Mouse (Mus musculus): ENCODE measurements at regions not wholly inside any gene's neighbourhood (a gene's known extent, or its start where the extent isn't known, plus 50 kb on each side); places are given as distances from the start of the nearest gene placed in this dataset.

- no peak overlapping the region for H3K4me2 ChIP-seq (ENCODE audit: low read depth, low read length)
- no peaks in the 10 kb centered on the region for H3K27me3 ChIP-seq (ENCODE audit: insufficient read depth, low read length)
- H3K9me3 ChIP-seq (ENCODE audit: low read length), result no peaks in the 10 kb centered on the region
- 78% methylated on average over 3 of the region's 3 CpGs for WGBS (ENCODE audit: insufficient replicate concordance)
- no peaks in the 10 kb centered on the region for H3K36me3 ChIP-seq (replicated peaks; ENCODE audit: insufficient read depth, low read length)
- H3K4me3 ChIP-seq (ENCODE audit: low read depth, low read length), result no peak overlapping the region
- H3K9ac ChIP-seq (replicated peaks), result no peak overlapping the region
- ATAC-seq (no peak), DNase-seq (no peak)
- no peak for TF ChIP-seq CTCF (IDR thresholded peaks at IDR 0.05; ENCODE audit: low read depth)
- no peak for TF ChIP-seq EP300 (IDR thresholded peaks at IDR 0.05; ENCODE audit: low read depth)
- no peaks in the 10 kb centered on the region for H3K4me1 ChIP-seq (ENCODE audit: insufficient read depth)
- H3K27ac ChIP-seq (ENCODE audit: low read depth), result no peak overlapping the region
These were observed 738.3 kb downstream of the Dach1 start for GRCm38 (mm10) chr14:97431221-97431620.

- H3K4me3 ChIP-seq (ENCODE audit: low read depth, low read length), result no peak overlapping the region
- H3K27ac ChIP-seq (ENCODE audit: low read depth), result no peak overlapping the region
- ATAC-seq (no peak), DNase-seq (no peak)
- no peak overlapping the region for H3K9ac ChIP-seq (replicated peaks)
- H3K4me1 ChIP-seq (ENCODE audit: insufficient read depth), result no peaks in the 10 kb centered on the region
- H3K9me3 ChIP-seq (ENCODE audit: low read length), result no peaks in the 10 kb centered on the region
- TF ChIP-seq CTCF (IDR thresholded peaks at IDR 0.05; ENCODE audit: low read depth) (no peak), EP300 (IDR thresholded peaks at IDR 0.05; ENCODE audit: low read depth) (no peak)
- H3K36me3 ChIP-seq (replicated peaks; ENCODE audit: insufficient read depth, low read length), result no peaks in the 10 kb centered on the region
- 39% methylated on average over 3 of the region's 3 CpGs for WGBS (ENCODE audit: insufficient replicate concordance)
- no peak overlapping the region for H3K4me2 ChIP-seq (ENCODE audit: low read depth, low read length)
- H3K27me3 ChIP-seq (ENCODE audit: insufficient read depth, low read length), result no peaks in the 10 kb centered on the region
These were observed 766.3 kb downstream of the Dach1 start for GRCm38 (mm10) chr14:97403176-97403795.

GRCm38 (mm10) chr14:97396385-97396784 is 773.2 kb downstream of the Dach1 start:
- 56% methylated on average over 7 of the region's 7 CpGs for WGBS (ENCODE audit: insufficient replicate concordance)
- no peaks in the 10 kb centered on the region for H3K9me3 ChIP-seq (ENCODE audit: low read length)

GRCm38 (mm10) chr14:97395750-97396377 is 773.7 kb downstream of the Dach1 start:
- Histone ChIP-seq H3K4me3 (ENCODE audit: low read depth, low read length) (no peak overlapping the region), H3K9me3 (ENCODE audit: low read length) (no peaks in the 10 kb centered on the region), H3K27me3 (ENCODE audit: insufficient read depth, low read length) (no peaks in the 10 kb centered on the region), H3K4me2 (ENCODE audit: low read depth, low read length) (no peak overlapping the region), H3K36me3 (replicated peaks; ENCODE audit: insufficient read depth, low read length) (no peaks in the 10 kb centered on the region), H3K27ac (ENCODE audit: low read depth) (no peak overlapping the region), H3K4me1 (ENCODE audit: insufficient read depth) (no peaks in the 10 kb centered on the region), H3K9ac (replicated peaks) (no peak overlapping the region)
- WGBS (ENCODE audit: insufficient replicate concordance), result 80% methylated on average over 7 of the region's 7 CpGs
- DNase-seq (no peak), ATAC-seq (no peak)
- TF ChIP-seq EP300 (IDR thresholded peaks at IDR 0.05; ENCODE audit: low read depth) (no peak), CTCF (IDR thresholded peaks at IDR 0.05; ENCODE audit: low read depth) (no peak)

More at GRCm38 (mm10) chr14:97396385-97396784, 773.2 kb downstream of the Dach1 start:
- Histone ChIP-seq H3K9ac (replicated peaks) (no peak overlapping the region), H3K4me2 (ENCODE audit: low read depth, low read length) (no peak overlapping the region), H3K27me3 (ENCODE audit: insufficient read depth, low read length) (no peaks in the 10 kb centered on the region), H3K4me1 (ENCODE audit: insufficient read depth) (no peaks in the 10 kb centered on the region), H3K4me3 (ENCODE audit: low read depth, low read length) (no peak overlapping the region), H3K27ac (ENCODE audit: low read depth) (no peak overlapping the region), H3K36me3 (replicated peaks; ENCODE audit: insufficient read depth, low read length) (no peaks in the 10 kb centered on the region)
- no peak for TF ChIP-seq CTCF (IDR thresholded peaks at IDR 0.05; ENCODE audit: low read depth)
- TF ChIP-seq EP300 (IDR thresholded peaks at IDR 0.05; ENCODE audit: low read depth), result no peak
- ATAC-seq, result no peak
- DNase-seq, result no peak

- WGBS (ENCODE audit: insufficient replicate concordance), result 47% methylated on average over 2 of the region's 2 CpGs
- no peak overlapping the region for H3K9ac ChIP-seq (replicated peaks)
These were observed 780.6 kb downstream of the Dach1 start for GRCm38 (mm10) chr14:97389005-97389404.

GRCm38 (mm10) chr14:97380131-97380530 is 789.4 kb downstream of the Dach1 start:
- Histone ChIP-seq H3K27ac (ENCODE audit: low read depth) (no peak overlapping the region), H3K4me1 (ENCODE audit: insufficient read depth) (no peaks in the 10 kb centered on the region), H3K9me3 (ENCODE audit: low read length) (no peaks in the 10 kb centered on the region), H3K4me3 (ENCODE audit: low read depth, low read length) (no peak overlapping the region), H3K9ac (replicated peaks) (no peak overlapping the region), H3K4me2 (ENCODE audit: low read depth, low read length) (no peak overlapping the region), H3K27me3 (ENCODE audit: insufficient read depth, low read length) (no peaks in the 10 kb centered on the region), H3K36me3 (replicated peaks; ENCODE audit: insufficient read depth, low read length) (no peaks in the 10 kb centered on the region)
- DNase-seq (no peak), ATAC-seq (no peak)
- 33% methylated on average over 3 of the region's 3 CpGs for WGBS (ENCODE audit: insufficient replicate concordance)
- TF ChIP-seq EP300 (IDR thresholded peaks at IDR 0.05; ENCODE audit: low read depth) (no peak), CTCF (IDR thresholded peaks at IDR 0.05; ENCODE audit: low read depth) (no peak)

More at GRCm38 (mm10) chr14:97389005-97389404, 780.6 kb downstream of the Dach1 start:
- Histone ChIP-seq H3K4me2 (ENCODE audit: low read depth, low read length) (no peak overlapping the region), H3K36me3 (replicated peaks; ENCODE audit: insufficient read depth, low read length) (no peaks in the 10 kb centered on the region), H3K4me1 (ENCODE audit: insufficient read depth) (no peaks in the 10 kb centered on the region), H3K27ac (ENCODE audit: low read depth) (no peak overlapping the region), H3K9me3 (ENCODE audit: low read length) (no peaks in the 10 kb centered on the region), H3K27me3 (ENCODE audit: insufficient read depth, low read length) (no peaks in the 10 kb centered on the region), H3K4me3 (ENCODE audit: low read depth, low read length) (no peak overlapping the region)
- DNase-seq (no peak), ATAC-seq (no peak)
- no peak for TF ChIP-seq EP300 (IDR thresholded peaks at IDR 0.05; ENCODE audit: low read depth)
- TF ChIP-seq CTCF (IDR thresholded peaks at IDR 0.05; ENCODE audit: low read depth), result no peak
